Mouse (Mus musculus): ENCODE data around the gene Prelp. TPM values are rescaled to one million over a fixed set of nuclear protein-coding genes. Genes with fewer than 3 reads are reported as not detected.
"Not testable (repeated sequence)": the region's sequence is repeated elsewhere in the genome, so short reads cannot be mapped to it uniquely, and the experiment has no call there.

Gene Prelp
- total RNA-seq (2018; cell fraction: chromatin; rRNA removed) = 1 to 10 TPM in 1 of 26 experiments, not detected in 25; 4.7 TPM
- total RNA-seq (2018; cell fraction: cytosol; rRNA removed) = under 1 TPM in 2 of 26 experiments, not detected in 24; 0.03 to 0.04 TPM
- total RNA-seq (2018; cell fraction: nucleus; rRNA removed) = under 1 TPM in 1 of 26 experiments, not detected in 25; 0.58 TPM
- 0.04 TPM in 1 of 3 replicates, not detected in the others for polyA plus RNA-seq (2018)

DNA sequence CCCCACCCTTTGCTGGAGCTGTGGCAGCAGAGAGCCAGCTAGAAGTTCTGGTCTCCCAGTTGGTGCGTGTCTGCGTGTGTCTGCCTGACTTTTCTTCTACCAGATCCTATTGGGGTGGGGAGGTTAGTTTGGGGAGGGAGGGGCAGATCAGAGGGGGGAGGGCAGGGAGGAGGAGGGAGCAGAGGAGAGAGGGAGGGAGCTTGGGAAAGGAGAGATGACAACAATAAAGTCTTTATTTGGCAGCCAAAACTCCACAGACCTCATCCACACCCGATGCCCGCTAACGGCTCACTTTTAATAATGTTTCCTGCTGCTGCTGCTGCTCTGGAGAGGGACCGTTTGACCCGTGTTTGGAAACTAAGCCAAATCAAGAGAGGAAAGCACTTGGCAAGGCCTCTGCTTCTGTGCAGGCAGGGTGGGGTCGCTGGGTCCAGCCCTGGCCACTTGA is at the start of gene Prelp:
Gene Prelp (minus strand): TSS at position 111 of the 448 bp plus-strand sequence.
- Histone ChIP-seq H3K4me3 (ENCODE audit: inconsistent target) (no peak within 1 kb of the TSS), H3K36me3 (ENCODE audit: inconsistent target) (no peaks in the 10 kb centered on the region), H3K79me2 (ENCODE audit: inconsistent target) (no peaks in the 10 kb centered on the region), H3K27ac (no peak within 1 kb of the TSS)
- WGBS (ENCODE audit: missing documents) = 8% methylated on average over 8 of the region's 8 CpGs

- WGBS (ENCODE audit: missing documents) = 95% methylated on average over 8 of the region's 8 CpGs
- Histone ChIP-seq H3K79me2 (ENCODE audit: inconsistent target) (no peaks in the 10 kb centered on the region), H3K27ac (no peak overlapping the region), H3K4me3 (ENCODE audit: inconsistent target) (no peak overlapping the region), H3K36me3 (ENCODE audit: inconsistent target) (no peaks in the 10 kb centered on the region)
Measured at GRCm38 (mm10) chr1:133969427-133969826, 48.2 kb upstream of the Prelp start.

DNA sequence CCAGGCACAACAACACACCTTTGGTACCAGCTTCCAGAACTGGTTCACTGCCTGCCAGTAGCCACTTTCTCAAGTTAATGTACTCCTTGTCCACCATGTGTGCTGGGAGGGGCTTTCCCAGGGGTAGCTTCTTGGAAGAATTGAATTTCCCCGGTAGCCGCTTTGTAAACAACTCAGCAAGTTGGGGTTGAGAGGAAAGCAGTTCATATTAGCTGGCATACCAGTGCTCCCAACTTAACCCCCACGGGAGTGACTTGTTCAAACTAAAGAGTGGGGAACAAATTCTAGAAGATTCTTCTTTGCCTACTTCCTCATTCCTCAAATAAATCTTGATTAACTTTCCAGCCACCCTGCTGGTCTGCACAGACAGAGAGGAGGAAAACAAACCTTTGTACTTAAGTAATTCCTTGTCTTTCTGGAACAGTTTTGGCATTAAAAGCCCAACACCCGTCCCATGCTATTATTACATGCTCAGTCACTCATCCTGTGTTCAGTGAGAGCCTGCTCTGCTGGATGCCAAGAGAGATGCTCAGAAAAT is 47.6 kb upstream of the Prelp start:
- Histone ChIP-seq H3K36me3 (ENCODE audit: inconsistent target) (no peaks in the 10 kb centered on the region), H3K4me3 (ENCODE audit: inconsistent target) (no peak overlapping the region), H3K27ac (no peak overlapping the region), H3K79me2 (ENCODE audit: inconsistent target) (no peaks in the 10 kb centered on the region)
- 56% methylated on average over 4 of the region's 4 CpGs for WGBS (ENCODE audit: missing documents)

GRCm38 (mm10) chr1:133967481-133968017 is 46.3 kb upstream of the Prelp start:
- H3K79me2 ChIP-seq (ENCODE audit: inconsistent target) = no peaks in the 10 kb centered on the region
- H3K4me3 ChIP-seq (ENCODE audit: inconsistent target) = no peak overlapping the region
- 89% methylated on average over 7 of the region's 7 CpGs for WGBS (ENCODE audit: missing documents)
- H3K36me3 ChIP-seq (ENCODE audit: inconsistent target) = no peaks in the 10 kb centered on the region
- no peak overlapping the region for H3K27ac ChIP-seq

DNA sequence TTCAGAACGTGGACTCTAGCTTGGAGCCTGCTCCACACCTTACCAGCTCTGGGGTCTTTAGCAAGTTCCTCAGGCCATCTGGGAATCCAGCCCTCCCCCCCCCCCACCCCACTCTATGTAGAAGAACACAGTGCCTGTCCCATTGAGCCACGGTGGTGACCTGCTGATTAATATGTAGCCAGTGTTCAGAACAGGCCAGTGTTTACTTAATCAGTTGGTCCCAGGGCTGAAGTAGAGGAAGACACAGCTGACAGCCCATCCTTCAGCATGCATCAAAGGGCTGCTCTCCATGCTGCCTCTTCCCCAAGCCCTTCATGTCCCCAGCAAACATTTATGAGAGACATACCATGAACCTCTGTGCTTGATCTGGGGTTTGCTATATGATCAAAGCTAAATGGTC is 44.8 kb upstream of the Prelp start:
- Histone ChIP-seq H3K4me3 (ENCODE audit: inconsistent target) (no peak overlapping the region), H3K27ac (no peak overlapping the region), H3K79me2 (ENCODE audit: inconsistent target) (no peaks in the 10 kb centered on the region), H3K36me3 (ENCODE audit: inconsistent target) (no peaks in the 10 kb centered on the region)
- WGBS (ENCODE audit: missing documents) = 89% methylated on average over 2 of the region's 2 CpGs

- Histone ChIP-seq H3K4me3 (ENCODE audit: inconsistent target) (no peak overlapping the region), H3K27ac (no peak overlapping the region), H3K79me2 (ENCODE audit: inconsistent target) (no peaks in the 10 kb centered on the region), H3K36me3 (ENCODE audit: inconsistent target) (no peaks in the 10 kb centered on the region)
- 77% methylated on average over 5 of the region's 5 CpGs for WGBS (ENCODE audit: missing documents)
Measured at GRCm38 (mm10) chr1:133965298-133965697, 44.1 kb upstream of the Prelp start.

GRCm38 (mm10) chr1:133964742-133965141 is 43.5 kb upstream of the Prelp start:
- Histone ChIP-seq H3K4me3 (ENCODE audit: inconsistent target) (no peak overlapping the region), H3K36me3 (ENCODE audit: inconsistent target) (no peaks in the 10 kb centered on the region), H3K79me2 (ENCODE audit: inconsistent target) (no peaks in the 10 kb centered on the region), H3K27ac (no peak overlapping the region)
- 50% methylated on average over 5 of the region's 5 CpGs for WGBS (ENCODE audit: missing documents)

DNA sequence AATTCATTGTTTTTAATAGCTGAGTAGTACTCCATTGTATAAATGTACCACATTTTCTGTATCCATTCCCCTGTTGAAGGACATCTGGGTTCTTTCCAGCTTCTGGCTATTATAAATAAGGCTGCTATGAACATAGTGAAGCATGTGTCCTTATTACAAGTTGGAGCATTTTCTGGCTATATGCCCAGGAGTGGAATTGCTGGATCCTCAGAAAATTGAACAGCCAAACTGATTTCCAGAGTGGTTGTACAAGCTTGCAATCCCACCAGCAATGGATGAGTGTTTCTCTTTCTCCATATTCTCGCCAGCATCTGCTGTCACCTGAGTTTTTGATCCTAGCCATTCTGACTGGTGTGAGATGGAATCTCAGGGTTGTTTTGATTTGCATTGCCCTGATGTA is 42.4 kb upstream of the Prelp start:
- 100% methylated on average over 1 of the region's 1 CpGs for WGBS (ENCODE audit: missing documents)

GRCm38 (mm10) chr1:133963128-133963527 is 41.9 kb upstream of the Prelp start:
- not testable (repeated sequence) for H3K4me3 ChIP-seq (ENCODE audit: inconsistent target); H3K27ac ChIP-seq; H3K36me3 ChIP-seq (ENCODE audit: inconsistent target); H3K79me2 ChIP-seq (ENCODE audit: inconsistent target)
- WGBS (ENCODE audit: missing documents) = 88% methylated on average over 2 of the region's 3 CpGs

More for the DNA sequence above, 42.4 kb upstream of the Prelp start:
- not testable (repeated sequence) for H3K27ac ChIP-seq; H3K79me2 ChIP-seq (ENCODE audit: inconsistent target); H3K4me3 ChIP-seq (ENCODE audit: inconsistent target); H3K36me3 ChIP-seq (ENCODE audit: inconsistent target)

GRCm38 (mm10) chr1:133961281-133962134 is 40.3 kb upstream of the Prelp start:
- Histone ChIP-seq H3K4me3 (ENCODE audit: inconsistent target) (no peak overlapping the region), H3K79me2 (ENCODE audit: inconsistent target) (no peaks in the 10 kb centered on the region), H3K36me3 (ENCODE audit: inconsistent target) (no peaks in the 10 kb centered on the region), H3K27ac (no peak overlapping the region)
- WGBS (ENCODE audit: missing documents) = 62% methylated on average over 18 of the region's 18 CpGs

DNA sequence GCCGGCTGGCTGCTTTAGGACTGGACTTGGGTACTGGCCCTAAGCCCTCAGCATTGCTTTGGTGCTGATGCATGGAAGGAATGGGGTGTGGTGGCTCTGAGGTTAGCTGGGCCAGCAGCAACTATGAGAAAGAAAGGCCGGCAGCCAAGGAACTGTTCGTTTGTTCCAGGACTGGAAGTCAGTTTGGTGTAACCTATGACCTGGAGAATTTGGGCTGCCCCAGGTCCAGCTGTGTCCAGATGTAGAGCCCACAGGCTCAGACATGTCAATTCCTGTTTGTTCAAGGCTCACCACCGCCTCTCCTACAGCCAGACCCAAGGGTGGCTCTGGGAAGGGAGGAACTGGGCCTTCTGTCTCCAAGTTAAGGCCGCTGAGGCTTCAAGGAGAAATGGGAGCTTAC is 38.3 kb upstream of the Prelp start:
- Histone ChIP-seq H3K36me3 (ENCODE audit: inconsistent target) (no peaks in the 10 kb centered on the region), H3K4me3 (ENCODE audit: inconsistent target) (no peak overlapping the region), H3K79me2 (ENCODE audit: inconsistent target) (no peaks in the 10 kb centered on the region), H3K27ac (no peak overlapping the region)
- WGBS (ENCODE audit: missing documents) = 84% methylated on average over 5 of the region's 5 CpGs

DNA sequence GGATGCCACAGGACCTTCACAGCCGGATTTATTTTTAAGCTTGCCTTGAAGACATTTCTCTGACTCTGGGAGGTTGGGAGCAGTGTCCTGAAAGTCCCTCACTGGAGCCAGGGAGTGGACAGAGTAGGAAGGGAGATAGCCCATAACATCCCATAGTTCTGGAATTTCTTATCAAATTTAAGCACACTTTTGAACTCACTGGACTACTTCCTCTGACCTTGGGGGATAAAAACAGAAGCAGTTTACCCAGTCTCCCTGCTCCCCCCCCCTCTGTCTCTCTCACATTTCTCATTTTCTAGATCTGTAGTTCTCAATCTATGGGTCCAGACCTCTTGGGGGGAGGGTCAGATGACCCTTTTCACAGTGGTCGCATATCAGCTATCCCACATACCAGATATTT is 32.8 kb upstream of the Prelp start:
- no peaks in the 10 kb centered on the region for H3K36me3 ChIP-seq (ENCODE audit: inconsistent target)
- 68% methylated on average over 2 of the region's 2 CpGs for WGBS (ENCODE audit: missing documents)
- H3K79me2 ChIP-seq (ENCODE audit: inconsistent target) = no peaks in the 10 kb centered on the region
- H3K4me3 ChIP-seq (ENCODE audit: inconsistent target) = no peak overlapping the region
- H3K27ac ChIP-seq = no peak overlapping the region

- H3K27ac ChIP-seq = no peak overlapping the region
- H3K36me3 ChIP-seq (ENCODE audit: inconsistent target) = no peaks in the 10 kb centered on the region
- H3K79me2 ChIP-seq (ENCODE audit: inconsistent target) = no peaks in the 10 kb centered on the region
- 82% methylated on average over 9 of the region's 9 CpGs for WGBS (ENCODE audit: missing documents)
- H3K4me3 ChIP-seq (ENCODE audit: inconsistent target) = no peak overlapping the region
Measured at GRCm38 (mm10) chr1:133953261-133953742, 32.1 kb upstream of the Prelp start.

DNA sequence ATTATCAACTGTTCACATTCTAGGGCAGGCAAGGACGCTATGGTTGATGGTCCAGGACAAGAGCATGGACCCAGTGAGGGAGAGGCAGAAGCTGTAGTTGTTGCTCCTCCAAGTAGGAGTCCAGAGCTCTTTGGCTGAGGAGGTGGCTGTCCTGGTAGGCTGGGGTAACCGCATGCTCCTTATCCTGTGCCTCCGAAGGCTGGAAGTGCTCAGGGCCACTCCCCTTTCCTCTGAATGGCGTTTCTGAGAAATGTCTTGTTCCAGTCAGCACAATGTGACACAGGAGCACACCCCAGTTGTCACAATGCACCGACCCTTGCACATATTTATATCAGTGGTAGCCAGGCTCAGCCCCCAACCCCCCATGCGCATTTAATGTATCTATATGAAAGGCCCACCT is 30.4 kb upstream of the Prelp start:
- Histone ChIP-seq H3K36me3 (ENCODE audit: inconsistent target) (no peaks in the 10 kb centered on the region), H3K4me3 (ENCODE audit: inconsistent target) (no peak overlapping the region), H3K79me2 (ENCODE audit: inconsistent target) (no peaks in the 10 kb centered on the region), H3K27ac (no peak overlapping the region)
- 49% methylated on average over 6 of the region's 6 CpGs for WGBS (ENCODE audit: missing documents)
